Mouse (Mus musculus): ENCODE data around the gene Osbpl10.

- no peak for TF ChIP-seq CTCF (IDR thresholded peaks at IDR 0.05; ENCODE audit: control insufficient read depth, insufficient read depth, insufficient read length)
- TF ChIP-seq MYOG (IDR thresholded peaks at IDR 0.05; ENCODE audit: control insufficient read depth, extremely low read depth, insufficient read length), result no peak
- TF ChIP-seq CEBPB (IDR thresholded peaks at IDR 0.05; ENCODE audit: low read depth), result no peak
- no peak for TF ChIP-seq MYOD1 (IDR thresholded peaks at IDR 0.05; ENCODE audit: control insufficient read depth, insufficient read length, low read depth)
These were observed 296.4 kb downstream of the Osbpl10 start for GRCm38 (mm10) chr9:115274806-115275205.

Data from C2C12 (cell line).